Comparison of ENCODE assay signal across 11 mouse cellular contexts in genomic region chr17:79786691-79787090, GRCm38 (mm10).
DNase-seq lines count a peak whose midpoint lies in the region; ATAC-seq lines count a peak whose summit lies in the region.
"Had no signal": no experiment of that assay in that cellular context is flagged by ENCODE, and none has a peak within 500 bp of the region (broad histone marks: within the 10 kb centered on the region; RNA-seq: fewer than 3 reads in every experiment).

No protein-coding gene starts in this region.

- H3K9me3 ChIP-seq in embryonic facial prominence, embryonic 14.5 days (ENCODE audit: control insufficient read depth, low read length), result no peaks in the 10 kb centered on the region
- no peaks in the 10 kb centered on the region for H3K9me3 ChIP-seq in embryonic facial prominence, embryonic 10.5 days
- no peaks in the 10 kb centered on the region for H3K9me3 ChIP-seq in heart, embryonic 12.5 days (replicated peaks)
- H3K9me3 ChIP-seq: heart, embryonic 13.5 days had no signal

- no peaks in the 10 kb centered on the region for H3K36me3 ChIP-seq in embryonic facial prominence, embryonic 14.5 days (ENCODE audit: control insufficient read depth, insufficient read depth, low read length)
- no peaks in the 10 kb centered on the region for H3K36me3 ChIP-seq in embryonic facial prominence, embryonic 10.5 days (replicated peaks)
- no peaks in the 10 kb centered on the region for H3K36me3 ChIP-seq in heart, embryonic 12.5 days
- H3K36me3 ChIP-seq: heart, embryonic 13.5 days had no signal

- H3K27ac ChIP-seq in embryonic facial prominence, embryonic 14.5 days (replicated peaks; ENCODE audit: low read depth, low read length), result no peak overlapping the region
- no peak overlapping the region for H3K27ac ChIP-seq in embryonic facial prominence, embryonic 10.5 days (replicated peaks)
- H3K27ac ChIP-seq in heart, embryonic 12.5 days (ENCODE audit: poor library complexity, severe bottlenecking), result no peak overlapping the region
- H3K27ac ChIP-seq: heart, embryonic 13.5 days had no signal

- ATAC-seq in embryonic facial prominence, embryonic 14.5 days (ENCODE audit: low read depth), result no peak
- 0 out of 2 replicates have a peak, but pooled peaks have one; percentile 36 for ATAC-seq in heart, embryonic 12.5 days (ENCODE audit: insufficient number of reproducible peaks, low FRiP score)
- ATAC-seq: liver, postnatal 0 days; Patski had no signal

- H3K9ac ChIP-seq in embryonic facial prominence, embryonic 14.5 days (ENCODE audit: low read depth, low read length), result no peak overlapping the region
- no peak overlapping the region for H3K9ac ChIP-seq in heart, embryonic 12.5 days
- H3K9ac ChIP-seq: heart, embryonic 13.5 days; liver, postnatal 0 days had no signal

- no peaks in the 10 kb centered on the region for H3K4me1 ChIP-seq in embryonic facial prominence, embryonic 14.5 days (ENCODE audit: control insufficient read depth, insufficient read depth, low read length)
- no peaks in the 10 kb centered on the region for H3K4me1 ChIP-seq in embryonic facial prominence, embryonic 10.5 days
- no peaks in the 10 kb centered on the region for H3K4me1 ChIP-seq in heart, embryonic 12.5 days (replicated peaks)

- WGBS in embryonic facial prominence, embryonic 14.5 days, result 63% methylated on average over 5 of the region's 5 CpGs
- WGBS in embryonic facial prominence, embryonic 10.5 days, result 90% methylated on average over 5 of the region's 5 CpGs
- WGBS in heart, embryonic 12.5 days, result 47% methylated on average over 5 of the region's 5 CpGs

- no peaks in the 10 kb centered on the region for H3K27me3 ChIP-seq in embryonic facial prominence, embryonic 14.5 days (replicated peaks; ENCODE audit: control insufficient read depth, insufficient read depth, low read length)
- H3K27me3 ChIP-seq in embryonic facial prominence, embryonic 10.5 days (replicated peaks; ENCODE audit: low read depth, poor library complexity, severe bottlenecking), result no peaks in the 10 kb centered on the region
- H3K27me3 ChIP-seq in heart, embryonic 12.5 days (replicated peaks), result no peaks in the 10 kb centered on the region
- H3K27me3 ChIP-seq: heart, embryonic 13.5 days; Patski had no signal

- DNase-seq in embryonic facial prominence, embryonic 14.5 days (ENCODE audit: low spot score), result peak; percentile 67
- DNase-seq in embryonic facial prominence, embryonic 10.5 days (ENCODE audit: low spot score), result no peak
- peak; percentile 51 for DNase-seq in 3T3-L1 (ENCODE audit: low read depth, low spot score)
- DNase-seq in kidney, postnatal 4 days, result peak; percentile 26 to 59
- DNase-seq in cerebellum, adult 9-11 months, result no peak
- no peak for DNase-seq in cerebellum, postnatal 36 days
- DNase-seq in cerebellum, adult 11 months, result no peak
- DNase-seq: liver, postnatal 0 days had no signal

- no peak overlapping the region for H3K4me3 ChIP-seq in embryonic facial prominence, embryonic 14.5 days (ENCODE audit: low read depth, low read length)
- no peak overlapping the region for H3K4me3 ChIP-seq in embryonic facial prominence, embryonic 10.5 days
- no peak overlapping the region for H3K4me3 ChIP-seq in heart, embryonic 12.5 days
- H3K4me3 ChIP-seq: heart, embryonic 13.5 days had no signal

- no peak overlapping the region for H3K4me2 ChIP-seq in embryonic facial prominence, embryonic 14.5 days (ENCODE audit: low read depth, low read length)
- no peak overlapping the region for H3K4me2 ChIP-seq in heart, embryonic 12.5 days
- H3K4me2 ChIP-seq: heart, embryonic 13.5 days had no signal

Comparison
In these comparisons a context has a peak if more than half of its experiments do, and no peak if none do; other contexts are left out.
1. DNase-seq: peak in embryonic facial prominence, embryonic 14.5 days (single experiment), 3T3-L1 (single experiment) and kidney, postnatal 4 days (2 of 2); none in embryonic facial prominence, embryonic 10.5 days (single experiment), cerebellum, adult 9-11 months (single experiment), cerebellum, postnatal 36 days (0 of 2) and cerebellum, adult 11 months (single experiment).